8 mouse cellular contexts compared by ENCODE assay signal in the genomic region with DNA sequence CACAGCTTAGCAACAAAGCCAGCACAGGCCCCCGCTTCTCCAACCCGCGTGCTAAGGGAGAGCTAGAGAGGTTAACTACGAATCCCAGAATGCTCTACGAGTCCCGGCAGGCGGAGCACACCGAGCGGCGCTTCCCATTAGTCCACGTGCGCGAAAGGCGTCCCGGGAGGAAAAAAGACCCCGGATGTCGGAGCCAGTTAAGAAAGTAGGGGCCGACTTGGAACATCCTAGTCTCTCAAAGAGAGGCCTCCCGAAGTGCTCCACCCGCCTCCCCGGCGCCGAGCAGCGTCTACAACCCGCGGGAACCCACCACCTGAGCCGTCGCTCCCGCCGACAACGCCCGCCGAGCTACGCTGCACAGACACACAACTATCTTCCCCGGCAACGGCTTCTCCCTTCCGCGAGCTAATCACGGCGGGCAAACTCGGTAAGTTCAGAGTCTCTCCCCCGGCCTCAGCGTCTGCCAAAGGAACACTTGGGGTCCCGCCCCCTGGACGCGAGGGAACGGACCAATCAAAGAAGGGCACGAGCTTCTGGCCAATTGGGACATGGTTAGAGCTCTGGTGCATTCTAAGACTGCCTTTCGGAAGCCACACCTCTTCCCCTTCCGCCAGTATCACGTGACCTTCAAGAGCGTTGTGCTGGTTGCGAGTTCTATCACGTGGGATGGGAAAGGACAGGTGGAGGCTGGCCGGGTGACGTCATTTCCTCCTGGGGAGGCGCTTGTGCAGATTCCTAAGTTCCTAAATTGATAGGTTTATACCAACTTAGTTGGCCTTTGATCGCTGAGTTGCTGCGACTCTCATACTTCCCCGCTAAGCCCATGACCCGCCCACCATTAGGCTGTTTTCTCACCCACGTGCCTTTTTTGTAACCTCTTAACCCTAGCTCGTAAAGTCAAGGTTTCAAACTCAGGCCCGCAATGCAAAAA. TPM values are rescaled to one million over a fixed set of nuclear protein-coding genes. Genes with fewer than 3 reads are reported as not detected.
A peak's percentile ranks its signal among the peaks of the same experiment; 100 is the strongest.
DNase-seq lines count a peak whose midpoint lies in the region; ATAC-seq lines count a peak whose summit lies in the region.

BC024978 (plus strand) TSS at position 101 of the 931 bp plus-strand sequence.
Snrpa (minus strand) TSS at position 591 of the 931 bp plus-strand sequence.

- H3K4me3 ChIP-seq in hindbrain, embryonic 14.5 days (replicated peaks; ENCODE audit: low read length), result peak within 1 kb of the TSS; percentile 76

- H3K27me3 ChIP-seq in hindbrain, embryonic 14.5 days (ENCODE audit: control insufficient read depth, insufficient read depth, low read length), result no peaks in the 10 kb centered on the region

- H3K9me3 ChIP-seq in hindbrain, embryonic 14.5 days (ENCODE audit: control insufficient read depth, low read length), result no peaks in the 10 kb centered on the region

- peak within 1 kb of the TSS; percentile 89 for H3K4me2 ChIP-seq in hindbrain, embryonic 14.5 days (replicated peaks)

- peaks cover 15% of the 10 kb centered on the region for H3K4me1 ChIP-seq in hindbrain, embryonic 14.5 days (replicated peaks; ENCODE audit: control insufficient read depth, insufficient read depth, low read length)

- peak; percentile 100 for DNase-seq in R1 (ENCODE audit: low read depth, low spot score)
- peak; percentile 91 to 96 for DNase-seq in cerebellum, postnatal 25 days
- DNase-seq in frontal cortex, postnatal 25 days (ENCODE audit: low spot score in 2 of 2), result peak; percentile 89 to 91
- peak; percentile 95 for DNase-seq in hindbrain, embryonic 14.5 days (ENCODE audit: low spot score)
- DNase-seq in layer of hippocampus, postnatal 36 days, result peak; percentile 96 to 97
- DNase-seq in lung, postnatal 36 days, result peak; percentile 100
- peak; percentile 100 for DNase-seq in retina, postnatal 1 day
- DNase-seq in urinary bladder, adult 18-20 months (ENCODE audit: low spot score in 2 of 2), result peak; percentile 79 to 97

- H3K36me3 ChIP-seq in hindbrain, embryonic 14.5 days (replicated peaks; ENCODE audit: control insufficient read depth, insufficient read depth), result peaks cover 32% of the 10 kb centered on the region

- peak; percentile 98 for ATAC-seq in hindbrain, embryonic 14.5 days (ENCODE audit: low FRiP score)

- WGBS in hindbrain, embryonic 14.5 days, result under 1% methylated on average over 63 of the region's 64 CpGs

- H3K9ac ChIP-seq in hindbrain, embryonic 14.5 days, result peak within 1 kb of the TSS; percentile 78

- peak within 1 kb of the TSS; percentile 92 for H3K27ac ChIP-seq in hindbrain, embryonic 14.5 days

RNA-seq across cellular contexts. Expression of gene BC024978, which starts in this region (rescaled TPM):
- polyA plus RNA-seq in hindbrain, embryonic 14.5 days (2014; fragmentation: Nextera tagmentation; extraction: Ambion mirVana), result 3.4 and 3.5 TPM in 2 replicates
- 10 to 100 TPM; 20.4 to 25.4 TPM for total RNA-seq in layer of hippocampus, postnatal 36 days (2021)

RNA-seq across cellular contexts. Expression of gene Snrpa, which starts in this region (rescaled TPM):
- 192 and 195 TPM in 2 replicates for polyA plus RNA-seq in hindbrain, embryonic 14.5 days (2014; fragmentation: Nextera tagmentation; extraction: Ambion mirVana)
- total RNA-seq in layer of hippocampus, postnatal 36 days (2021), result 10 to 100 TPM; 84.2 to 96.0 TPM

Comparison
In these comparisons a context has a peak if more than half of its experiments do, and no peak if none do; other contexts are left out.
1. Peak in every context shown above with its lines: DNase-seq, ATAC-seq, H3K4me3 ChIP-seq and H3K27ac ChIP-seq.